Mouse (Mus musculus) midbrain, embryonic 16.5 days (tissue): ENCODE measurements around the gene Agrn. TPM values are rescaled to one million over a fixed set of nuclear protein-coding genes. Genes with fewer than 3 reads are reported as not detected.

ENCODE experiments used
- ATAC-seq: fragments of 200-750 bp; cut with Nextera tagmentation; 2 replicates; pipeline ENCODE4 v1.8.0; 2017; ENCODE audit warnings: moderate TSS enrichment
- H3K27ac ChIP-seq: fragments of 300-500 bp; sonication (generic); 2 replicates; pipeline ENCODE4 v1.5.1; 2014; ENCODE audit warnings: mild to moderate bottlenecking, low read length, mixed read lengths
- H3K27me3 ChIP-seq: fragments of 300-500 bp; sonication (generic); 2 replicates; pipeline ENCODE4 v1.6.1; 2014; ENCODE audit warnings: low read depth, low read length, mixed read lengths; ENCODE audit not compliant: control insufficient read depth, insufficient read depth
- H3K36me3 ChIP-seq: fragments of 300-500 bp; sonication (generic); 2 replicates; pipeline ENCODE4 v1.6.1; 2014; ENCODE audit warnings: mild to moderate bottlenecking, low read length, moderate library complexity, mixed read lengths; ENCODE audit not compliant: control insufficient read depth, insufficient read depth
- H3K4me1 ChIP-seq: fragments of 300-500 bp; sonication (generic); 2 replicates; pipeline ENCODE4 v1.6.1; 2014; ENCODE audit warnings: mild to moderate bottlenecking, low read length, mixed read lengths; ENCODE audit not compliant: control insufficient read depth, insufficient read depth
- H3K4me2 ChIP-seq: fragments of 300-500 bp; sonication (generic); 2 replicates; pipeline ENCODE4 v1.6.1; 2014; ENCODE audit warnings: mild to moderate bottlenecking, low read length, mixed read lengths
- H3K4me3 ChIP-seq: fragments of 300-500 bp; sonication (generic); 2 replicates; pipeline ENCODE4 v1.5.1; 2014; ENCODE audit warnings: low read depth, mild to moderate bottlenecking, low read length, moderate library complexity, mixed read lengths
- H3K9ac ChIP-seq: fragments of 300-500 bp; sonication (generic); 2 replicates; pipeline ENCODE4 v1.6.1; 2014; ENCODE audit warnings: low read depth, low read length, mixed read lengths
- H3K9me3 ChIP-seq: fragments of 300-500 bp; sonication (generic); replicated peaks from 2 replicates; pipeline ENCODE4 v1.6.1; 2014; ENCODE audit warnings: mild to moderate bottlenecking, low read length, mixed read lengths; ENCODE audit not compliant: control insufficient read depth, poor library complexity, severe bottlenecking
- WGBS: fragments of 180-500 bp; shearing (Covaris S2); extraction: QIAGEN DNeasy Blood & Tissue Kit; methylation state at CpG from one replicate; pipeline ENCODE4 v1.1.7; 2014; 5-methylcytosine and 5-hydroxymethylcytosine counted together
- polyA plus RNA-seq: library from polyadenylated mRNA; unstranded; fragments of >200 nt; fragmentation: Nextera tagmentation; extraction: Ambion mirVana; gene quantifications from 2 replicates; pipeline ENCODE4 v1.2.1, GENCODE M21; 2015

The Agrn gene
- polyA plus RNA-seq, 1 experiment from 2014 or later: 126 TPM

- Histone ChIP-seq H3K4me1 (peaks cover 37% of the 10 kb centered on the region), H3K9ac (no peak overlapping the region; the same call in 1 of the 2 replicates)
- WGBS: 72% methylated on average over 5 of the region's 5 CpGs
These were observed 3.4 kb downstream of the Agrn start for GRCm38 (mm10) chr4:156193906-156194305.

DNA sequence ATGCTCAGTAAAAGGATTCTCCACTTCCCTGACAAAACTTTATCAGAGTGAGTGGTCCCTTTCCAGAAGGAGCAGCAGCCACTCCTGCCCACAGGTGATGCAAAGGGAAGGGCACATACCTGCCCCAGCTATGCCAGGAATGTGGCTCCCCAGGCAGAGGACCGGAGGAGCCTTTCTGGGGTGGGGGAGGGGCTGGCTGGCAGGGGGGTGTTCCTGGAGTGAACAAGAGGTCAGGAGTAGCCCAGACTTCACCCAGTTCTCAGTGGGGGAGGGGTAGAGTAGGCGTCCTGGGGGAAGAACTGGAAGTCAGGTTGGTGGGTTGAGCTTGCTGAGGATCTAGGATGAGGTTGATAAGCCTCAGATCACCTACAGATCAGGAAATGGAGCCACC is 4.1 kb downstream of the Agrn start:
- H3K4me3 ChIP-seq: no peak overlapping the region
- H3K4me2 ChIP-seq: no peak overlapping the region
- no peak overlapping the region for H3K27ac ChIP-seq
- H3K9me3 ChIP-seq: no peaks in the 10 kb centered on the region
- H3K9ac ChIP-seq: no peak overlapping the region; the same call in 1 of the 2 replicates
- H3K27me3 ChIP-seq: no peaks in the 10 kb centered on the region
- WGBS: 31% methylated on average over 2 of the region's 2 CpGs
- ATAC-seq: no peak
- peaks cover 44% of the 10 kb centered on the region for H3K4me1 ChIP-seq
- peaks cover 7% of the 10 kb centered on the region; the same call in 1 of the 2 replicates for H3K36me3 ChIP-seq

More at GRCm38 (mm10) chr4:156193906-156194305, 3.4 kb downstream of the Agrn start:
- Histone ChIP-seq H3K36me3 (peaks cover 7% of the 10 kb centered on the region; the same call in 1 of the 2 replicates), H3K4me2 (no peak overlapping the region), H3K4me3 (no peak overlapping the region), H3K9me3 (no peaks in the 10 kb centered on the region), H3K27me3 (no peaks in the 10 kb centered on the region), H3K27ac (no peak overlapping the region)
- no peak for ATAC-seq

DNA sequence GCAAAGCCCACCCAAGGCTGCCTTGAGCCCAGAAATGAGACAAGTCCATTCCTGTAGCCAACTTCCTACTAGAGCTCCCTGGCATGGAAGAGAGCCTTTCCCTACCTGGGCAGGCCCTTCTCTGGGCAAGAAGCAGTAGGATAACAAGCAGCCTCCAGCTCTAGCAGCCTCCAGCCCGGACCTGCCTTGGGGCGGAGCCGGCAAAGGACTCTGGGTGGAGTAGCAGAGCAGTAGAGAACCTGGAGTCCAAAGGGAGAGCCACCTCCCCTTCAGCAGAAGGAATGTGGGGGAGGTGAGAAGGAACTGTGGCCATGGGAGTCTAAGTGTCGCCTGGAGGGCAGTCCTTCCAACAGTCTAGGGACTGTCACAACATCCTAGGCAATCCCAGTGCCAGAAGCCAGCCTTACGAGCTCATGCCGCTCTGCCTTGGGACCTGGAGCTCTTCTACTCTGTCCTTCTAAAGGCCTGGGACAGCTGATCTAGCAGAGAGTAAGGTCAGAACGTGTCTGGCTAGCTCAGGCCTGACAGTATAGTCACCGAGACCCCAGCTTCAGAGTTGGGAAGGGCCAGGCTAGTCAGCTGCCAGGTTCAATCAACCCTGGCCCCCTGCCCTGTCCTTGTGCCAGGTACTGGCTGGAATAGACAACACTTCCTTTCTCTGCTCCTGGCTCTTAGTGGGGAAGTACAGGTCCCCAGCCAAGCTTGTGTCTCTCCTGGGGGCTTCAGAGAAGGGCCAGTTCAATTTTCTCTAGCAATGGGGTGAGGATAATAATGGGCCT is 4.7 kb downstream of the Agrn start:
- no peak overlapping the region for H3K9ac ChIP-seq
- H3K4me3 ChIP-seq: no peak overlapping the region
- H3K4me2 ChIP-seq: peak overlapping the region; percentile 10; the same call in 1 of the 2 replicates
- H3K4me1 ChIP-seq: peaks cover 46% of the 10 kb centered on the region
- H3K36me3 ChIP-seq: peaks cover 7% of the 10 kb centered on the region; the same call in 1 of the 2 replicates
- 60% methylated on average over 8 of the region's 8 CpGs for WGBS
- H3K9me3 ChIP-seq: no peaks in the 10 kb centered on the region
- no peaks in the 10 kb centered on the region for H3K27me3 ChIP-seq
- peak overlapping the region; percentile 8 for H3K27ac ChIP-seq
- no peak for ATAC-seq

- WGBS: 10% methylated on average over 6 of the region's 6 CpGs
- peak overlapping the region; percentile 39 for H3K9ac ChIP-seq
- H3K4me3 ChIP-seq: no peak overlapping the region
- peaks cover 54% of the 10 kb centered on the region for H3K4me1 ChIP-seq
- H3K9me3 ChIP-seq: no peaks in the 10 kb centered on the region
- peak overlapping the region; percentile 15; the same call in 1 of the 2 replicates for H3K4me2 ChIP-seq
- ATAC-seq: no peak
- H3K27me3 ChIP-seq: no peaks in the 10 kb centered on the region
- H3K27ac ChIP-seq: peak overlapping the region; percentile 78
- H3K36me3 ChIP-seq: peaks cover 7% of the 10 kb centered on the region; the same call in 1 of the 2 replicates
These were observed 8.4 kb downstream of the Agrn start for GRCm38 (mm10) chr4:156188811-156189323.

DNA sequence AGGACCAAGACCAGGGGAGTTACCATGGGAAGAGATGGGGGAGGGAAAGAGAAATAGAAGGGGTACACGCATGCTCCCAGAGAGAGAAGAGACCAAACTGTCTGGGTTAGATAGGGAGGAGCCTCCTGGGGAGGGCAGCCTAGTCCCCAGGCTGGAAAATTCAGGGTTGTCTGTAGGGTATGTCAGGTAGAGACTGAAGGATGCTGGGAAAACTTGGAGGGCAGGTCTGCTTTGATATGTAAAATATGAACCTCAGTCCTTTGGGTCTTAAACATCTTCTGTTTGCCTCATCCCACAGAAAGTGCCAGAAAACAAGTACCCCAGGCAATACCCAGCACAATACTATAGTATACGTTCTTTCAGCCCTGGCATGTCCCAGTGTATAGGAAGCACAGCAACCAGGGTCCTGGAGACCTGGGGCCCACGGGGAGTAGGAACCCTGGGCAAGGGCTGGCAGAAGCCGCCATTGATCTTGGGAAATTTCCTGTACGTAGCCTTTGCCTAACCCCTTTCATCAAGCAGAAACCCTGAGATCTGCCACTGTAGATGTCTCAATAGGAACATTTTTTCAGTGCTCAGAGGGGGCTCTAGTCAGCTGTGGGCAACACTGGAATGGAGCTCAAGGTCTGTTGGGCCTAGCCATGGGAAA is 9.0 kb downstream of the Agrn start:
- no peak for ATAC-seq
- Histone ChIP-seq H3K9me3 (no peaks in the 10 kb centered on the region), H3K27ac (peak overlapping the region; percentile 78), H3K36me3 (peaks cover 2% of the 10 kb centered on the region; the same call in 1 of the 2 replicates), H3K9ac (peak overlapping the region; percentile 31; the same call in 1 of the 2 replicates), H3K4me2 (peak overlapping the region; percentile 15; the same call in 1 of the 2 replicates), H3K27me3 (no peaks in the 10 kb centered on the region), H3K4me1 (peaks cover 60% of the 10 kb centered on the region), H3K4me3 (no peak overlapping the region)
- WGBS: 25% methylated on average over 5 of the region's 5 CpGs

DNA sequence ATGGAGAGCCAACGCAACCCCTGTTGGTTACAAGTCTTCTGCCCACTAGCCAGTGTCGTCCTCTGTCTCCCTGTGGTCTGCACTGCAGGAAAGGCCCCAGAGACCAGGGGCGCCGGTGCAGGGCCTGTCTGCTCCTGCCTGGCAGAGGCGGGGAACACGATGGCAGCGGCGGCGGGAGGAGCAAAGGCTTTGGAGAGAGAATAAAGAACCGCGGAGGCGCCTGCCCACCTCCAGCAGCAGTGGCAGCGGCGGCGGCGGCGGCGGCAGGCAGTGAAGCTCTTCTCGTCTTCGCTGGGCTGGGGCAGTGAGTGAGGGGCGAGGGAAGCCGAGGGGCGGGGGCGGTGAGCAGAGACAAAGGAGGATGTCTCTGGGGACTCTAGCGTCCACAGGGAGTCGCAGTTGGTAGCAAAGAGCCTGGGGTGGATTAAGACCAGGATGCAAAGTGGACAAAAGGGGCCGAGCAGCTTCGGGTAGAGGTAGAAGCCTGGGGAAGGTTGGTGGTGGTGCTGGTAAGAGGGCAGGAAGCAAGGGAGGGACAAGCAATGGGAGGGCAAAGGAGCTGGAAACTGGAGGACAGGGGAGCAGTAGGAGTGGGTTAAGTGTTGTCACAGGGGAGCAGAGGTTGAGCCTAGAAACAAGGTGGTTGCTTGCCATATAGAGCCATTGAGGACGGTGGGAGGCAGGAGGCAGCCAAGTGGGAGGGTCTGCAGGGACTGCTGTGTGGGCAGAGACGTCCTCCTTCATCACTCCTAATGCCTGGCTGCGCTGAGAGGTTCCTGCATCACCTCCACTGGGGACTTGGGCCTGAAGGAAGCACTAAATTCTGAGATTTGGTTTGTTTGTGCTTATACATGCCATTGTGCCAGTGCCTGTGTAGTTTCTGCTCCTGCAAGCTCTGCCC is 11.1 kb downstream of the Agrn start:
- Histone ChIP-seq H3K9me3 (no peaks in the 10 kb centered on the region), H3K27me3 (no peaks in the 10 kb centered on the region), H3K4me3 (peak overlapping the region; percentile 69), H3K4me1 (peaks cover 77% of the 10 kb centered on the region), H3K4me2 (peak overlapping the region; percentile 79), H3K9ac (peak overlapping the region; percentile 94), H3K27ac (peak overlapping the region; percentile 97), H3K36me3 (no peaks in the 10 kb centered on the region)
- peak; percentile 55 for ATAC-seq
- 2% methylated on average over 31 of the region's 31 CpGs for WGBS

DNA sequence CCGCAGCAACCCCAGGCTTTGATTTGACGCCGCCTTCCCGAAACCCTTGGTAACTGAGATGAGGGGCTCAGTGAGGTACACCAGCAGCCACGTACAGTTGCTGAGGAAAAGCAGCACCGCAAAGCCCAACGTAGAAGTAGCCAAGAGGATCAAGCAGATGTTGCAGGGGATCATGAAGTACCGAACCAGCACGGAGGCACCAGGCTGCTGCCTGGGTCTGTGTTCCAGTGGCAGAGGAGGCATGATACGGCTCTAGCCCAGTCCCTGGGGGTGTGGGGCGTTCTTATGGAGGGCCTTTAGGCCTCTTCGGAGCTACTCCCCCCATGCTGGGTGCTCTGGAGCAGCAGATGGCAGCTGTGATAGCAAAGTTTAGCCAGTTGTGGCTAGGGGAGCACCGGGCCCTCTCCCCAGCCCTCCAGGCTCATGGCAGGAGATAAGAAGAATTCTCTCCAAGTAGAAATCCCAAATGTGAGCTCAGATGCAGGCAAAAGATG is 11.8 kb downstream of the Agrn start:
- Histone ChIP-seq H3K4me3 (peak overlapping the region; percentile 69), H3K4me2 (peak overlapping the region; percentile 79), H3K27me3 (no peaks in the 10 kb centered on the region), H3K4me1 (peaks cover 84% of the 10 kb centered on the region), H3K36me3 (no peaks in the 10 kb centered on the region), H3K27ac (peak overlapping the region; percentile 97), H3K9ac (peak overlapping the region; percentile 94), H3K9me3 (no peaks in the 10 kb centered on the region)
- WGBS: 25% methylated on average over 13 of the region's 13 CpGs
- peak; percentile 36 for ATAC-seq

GRCm38 (mm10) chr4:156184291-156184954 is 12.9 kb downstream of the Agrn start:
- no peaks in the 10 kb centered on the region for H3K9me3 ChIP-seq
- ATAC-seq: peak; percentile 1; the same call in 1 of the 2 replicates
- peak overlapping the region; percentile 79 for H3K4me2 ChIP-seq
- peak overlapping the region; percentile 97 for H3K27ac ChIP-seq
- no peaks in the 10 kb centered on the region for H3K27me3 ChIP-seq
- H3K9ac ChIP-seq: peak overlapping the region; percentile 94
- 53% methylated on average over 7 of the region's 7 CpGs for WGBS
- peak overlapping the region; percentile 69 for H3K4me3 ChIP-seq
- no peaks in the 10 kb centered on the region; the same call in 1 of the 2 replicates for H3K36me3 ChIP-seq
- H3K4me1 ChIP-seq: peaks cover 83% of the 10 kb centered on the region
